Mouse (Mus musculus) heart, adult 2 months (tissue): Measurements from ENCODE around the gene Sema4c.

Source experiments
- CTCF ChIP-seq: fragments of 200-600 bp; IDR thresholded peaks from 2 replicates; pipeline ENCODE4 v1.8.1; 2022; ENCODE audit warnings: antibody characterized with exemption, mild to moderate bottlenecking, moderate library complexity
- EP300 ChIP-seq: fragments of 200-500 bp; IDR thresholded peaks from 2 replicates; pipeline ENCODE4 v1.6.1; 2011; ENCODE audit warnings: low read depth, low read length, control low read depth; ENCODE audit not compliant: insufficient read depth
- POLR2A ChIP-seq: fragments of 200-500 bp; IDR thresholded peaks from 2 replicates; pipeline ENCODE4 v1.6.1; 2011; ENCODE audit warnings: mild to moderate bottlenecking, low read depth, low read length, control low read depth; ENCODE audit not compliant: insufficient read depth

DNA sequence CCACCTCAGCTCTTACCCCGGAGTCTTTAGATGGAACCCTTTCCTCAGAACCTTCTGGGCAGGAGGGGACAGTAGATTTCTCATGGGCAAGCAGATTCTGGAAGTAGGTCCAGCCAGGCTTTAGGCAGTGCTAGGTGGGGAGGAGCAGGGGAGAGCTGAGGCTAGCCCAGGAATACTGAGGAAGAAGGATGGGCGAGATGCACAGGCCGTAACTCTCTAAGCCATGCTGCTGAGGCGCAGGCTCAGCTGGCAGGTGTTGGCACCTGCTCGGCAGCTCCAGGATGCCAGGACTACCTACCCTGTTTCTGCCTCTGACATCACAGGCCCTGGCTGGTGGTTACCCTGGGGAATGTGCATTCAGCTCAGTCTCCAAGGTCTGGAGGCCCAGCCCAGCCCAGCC is 12.2 kb upstream of the Sema4c start:
- no peak for TF ChIP-seq CTCF
- TF ChIP-seq POLR2A = no peak
- TF ChIP-seq EP300 = no peak
